Mouse (Mus musculus) ES-E14 (cell line): ENCODE data around the gene Dedd2. TPM values are rescaled to one million over a fixed set of nuclear protein-coding genes. Genes with fewer than 3 reads are reported as not detected.

Experiments used
- DNase-seq: peaks from one replicate; pipeline ENCODE4 v3.0.0-alpha.2; 2013; ENCODE audit warnings: low read depth, low spot score
- H3K27ac ChIP-seq: 2 replicates; pipeline ENCODE4 v1.5.1; 2012; ENCODE audit warnings: low read depth, mild to moderate bottlenecking, low read length, moderate library complexity, mixed read lengths; ENCODE audit not compliant: poor library complexity, insufficient read depth, severe bottlenecking
- H3K36me3 ChIP-seq: 2 replicates; pipeline ENCODE4 v1.6.1; 2012; ENCODE audit warnings: mild to moderate bottlenecking, low read length, moderate library complexity, mixed read lengths; ENCODE audit not compliant: control insufficient read depth, poor library complexity, insufficient read depth, severe bottlenecking
- H3K4me1 ChIP-seq, 2 experiments: fragments of 150-350 bp in 1 of 2; sonication (generic) in 1 of 2; 2 replicates each; pipeline ENCODE4 v1.6.1; 2012; ENCODE audit warnings: low read length in 2 of 2, mild to moderate bottlenecking in 1 of 2, mixed read lengths in 1 of 2; ENCODE audit not compliant: control insufficient read depth in 2 of 2, insufficient read depth in 2 of 2, poor library complexity in 1 of 2
- H3K4me3 ChIP-seq, 2 experiments: fragments of 150-350 bp in 1 of 2; sonication (generic) in 1 of 2; 2 replicates each; pipeline ENCODE4 v1.5.1; 2012; ENCODE audit warnings: low read length in 2 of 2, low read depth in 1 of 2, mild to moderate bottlenecking in 1 of 2, mixed read lengths in 1 of 2; ENCODE audit not compliant: insufficient read depth in 1 of 2, poor library complexity in 1 of 2, severe bottlenecking in 1 of 2
- H3K9ac ChIP-seq: 2 replicates; pipeline ENCODE4 v1.6.1; 2012; ENCODE audit warnings: low read depth, mild to moderate bottlenecking, low read length, mixed read lengths; ENCODE audit not compliant: poor library complexity, insufficient read depth, severe bottlenecking
- H3K9me3 ChIP-seq: fragments of 150-350 bp; sonication (generic); 2 replicates; pipeline ENCODE4 v1.6.1; 2012; ENCODE audit warnings: low read depth, mild to moderate bottlenecking, low read length; ENCODE audit not compliant: control insufficient read depth, insufficient read depth
- CHD2 ChIP-seq: IDR thresholded peaks from 2 replicates; pipeline ENCODE4 v1.6.1; 2014; ENCODE audit warnings: mild to moderate bottlenecking, low read depth, low read length, inconsistent platforms
- HCFC1 ChIP-seq: IDR thresholded peaks from 2 replicates; pipeline ENCODE4 v1.6.1; 2012; ENCODE audit warnings: low read length, inconsistent platforms, borderline replicate concordance; ENCODE audit not compliant: insufficient read depth
- MAFK ChIP-seq: IDR thresholded peaks from 2 replicates; pipeline ENCODE4 v1.6.1; 2014; ENCODE audit warnings: mild to moderate bottlenecking, low read depth, low read length, inconsistent platforms; ENCODE audit not compliant: insufficient read depth
- ZC3H11A ChIP-seq: IDR thresholded peaks from 2 replicates; pipeline ENCODE4 v1.6.1; 2012; ENCODE audit warnings: low read depth, mild to moderate bottlenecking, inconsistent platforms, low read length, borderline replicate concordance
- ZNF384 ChIP-seq: IDR thresholded peaks from 2 replicates; pipeline ENCODE4 v1.6.1; 2012; ENCODE audit warnings: low read depth, low read length, inconsistent platforms
- in situ Hi-C, 2 experiments: fragments of 600-800 bp; cut with MboI; formaldehyde crosslinking; loops; one replicate each; pipeline ENCODE4 v1.15.1; 2025; ENCODE audit warnings: low sequenced_read_pairs in 2 of 2, inconsistent platforms in 1 of 2; ENCODE audit not compliant: unreplicated experiment in 2 of 2
- total RNA-seq: library from RNA; depleted of rRNA; stranded (reverse); fragments of 300-350 nt; gene quantifications from 2 replicates; pipeline ENCODE4 v1.2.3, GENCODE M21; 2012

Dedd2 gene
- total RNA-seq, 1 experiment, result 22.8 TPM

GRCm38 (mm10) chr7:25217653-25218395 is 2.6 kb downstream of the Dedd2 start:
- in situ Hi-C loops, result no loop called here
- TF ChIP-seq MAFK (no peak), HCFC1 (no peak), ZC3H11A (no peak), CHD2 (no peak), ZNF384 (no peak)
- Histone ChIP-seq H3K36me3 (peaks cover 11% of the 10 kb centered on the region; the same call in 1 of the 2 replicates), H3K9ac (no peak overlapping the region), H3K9me3 (no peaks in the 10 kb centered on the region), H3K4me3 (no peak overlapping the region), H3K4me1 (peaks cover 4 to 19% of the 10 kb centered on the region in 2 experiments; a peak in 3 of 4 replicates), H3K27ac (no peak overlapping the region)
- no peak for DNase-seq

GRCm38 (mm10) chr7:25214172-25214571 is 6.2 kb downstream of the Dedd2 start:
- Histone ChIP-seq H3K36me3 (peaks cover 31% of the 10 kb centered on the region), H3K4me3 (no peak overlapping the region), H3K9ac (no peak overlapping the region), H3K9me3 (no peaks in the 10 kb centered on the region), H3K4me1 (peaks cover 6 to 15% of the 10 kb centered on the region in 2 experiments; a peak in 3 of 4 replicates), H3K27ac (0 out of 2 replicates have a peak overlapping the region, but pooled peaks have one; percentile 28)
- TF ChIP-seq ZNF384 (no peak), ZC3H11A (no peak), CHD2 (no peak), MAFK (no peak), HCFC1 (no peak)
- DNase-seq, result no peak
- in situ Hi-C loops, result no loop called here

- DNase-seq, result no peak
- no peak overlapping the region for H3K9ac ChIP-seq
- in situ Hi-C loops, result no loop called here
These were observed 7.3 kb downstream of the Dedd2 start for GRCm38 (mm10) chr7:25213099-25213498.

GRCm38 (mm10) chr7:25210482-25210881 is 9.9 kb downstream of the Dedd2 start:
- Histone ChIP-seq H3K4me3 (no peak overlapping the region), H3K9me3 (no peaks in the 10 kb centered on the region), H3K4me1 (peaks cover 5 to 22% of the 10 kb centered on the region in 2 experiments; a peak in 3 of 4 replicates), H3K27ac (no peak overlapping the region), H3K36me3 (peaks cover 44% of the 10 kb centered on the region), H3K9ac (no peak overlapping the region)
- TF ChIP-seq CHD2, result no peak
- TF ChIP-seq MAFK, result no peak
- no peak for TF ChIP-seq HCFC1
- TF ChIP-seq ZC3H11A, result no peak
- no peak for TF ChIP-seq ZNF384
- no peak for DNase-seq
- in situ Hi-C loops, result no loop called here

More at GRCm38 (mm10) chr7:25213099-25213498, 7.3 kb downstream of the Dedd2 start:
- no peak for TF ChIP-seq CHD2
- TF ChIP-seq ZNF384, result no peak
- no peak for TF ChIP-seq ZC3H11A
- TF ChIP-seq MAFK, result no peak
- TF ChIP-seq HCFC1, result no peak
- no peaks in the 10 kb centered on the region for H3K9me3 ChIP-seq
- no peak overlapping the region for H3K27ac ChIP-seq
- no peak overlapping the region for H3K4me3 ChIP-seq
- H3K36me3 ChIP-seq, result peaks cover 33% of the 10 kb centered on the region
- peaks cover 7 to 16% of the 10 kb centered on the region in 2 experiments; a peak in 3 of 4 replicates for H3K4me1 ChIP-seq
